Mouse (Mus musculus) intestine, embryonic 15.5 days (tissue): Measurements from ENCODE around the gene Vars. TPM values are rescaled to one million over a fixed set of nuclear protein-coding genes. Genes with fewer than 3 reads are reported as not detected.

Experiments
- ATAC-seq: fragments of 200-750 bp; cut with Nextera tagmentation; 2 replicates; pipeline ENCODE4 v1.8.0; 2017; ENCODE audit warnings: moderate TSS enrichment, moderate library complexity
- H3K27ac ChIP-seq: fragments of 300-500 bp; sonication (generic); 2 replicates; pipeline ENCODE4 v1.5.1; 2015; ENCODE audit warnings: mild to moderate bottlenecking, inconsistent platforms
- H3K27me3 ChIP-seq: fragments of 300-500 bp; sonication (generic); replicated peaks from 2 replicates; pipeline ENCODE4 v1.6.1; 2015; ENCODE audit warnings: inconsistent platforms
- H3K36me3 ChIP-seq: fragments of 300-500 bp; sonication (generic); 2 replicates; pipeline ENCODE4 v1.6.1; 2015; ENCODE audit warnings: inconsistent platforms
- H3K4me1 ChIP-seq: fragments of 300-500 bp; sonication (generic); replicated peaks from 2 replicates; pipeline ENCODE4 v1.6.1; 2015; ENCODE audit warnings: inconsistent platforms
- H3K4me2 ChIP-seq: fragments of 300-500 bp; sonication (generic); replicated peaks from 2 replicates; pipeline ENCODE4 v1.6.1; 2015; ENCODE audit warnings: mild to moderate bottlenecking, inconsistent platforms
- H3K4me3 ChIP-seq: fragments of 300-500 bp; sonication (generic); replicated peaks from 2 replicates; pipeline ENCODE4 v1.5.1; 2015; ENCODE audit warnings: inconsistent platforms
- H3K9ac ChIP-seq: fragments of 300-500 bp; sonication (generic); 2 replicates; pipeline ENCODE4 v1.6.1; 2015; ENCODE audit warnings: inconsistent platforms
- H3K9me3 ChIP-seq: fragments of 300-500 bp; sonication (generic); 2 replicates; pipeline ENCODE4 v1.6.1; 2016; ENCODE audit warnings: inconsistent platforms
- WGBS: fragments of 180-500 bp; shearing (Covaris S2); methylation state at CpG from one replicate; pipeline ENCODE4 v1.1.7; 2015; 5-methylcytosine and 5-hydroxymethylcytosine counted together
- polyA plus RNA-seq: library from polyadenylated mRNA; unstranded; fragments of >200 nt; fragmentation: Nextera tagmentation; extraction: Ambion mirVana; gene quantifications from 2 replicates; pipeline ENCODE4 v1.2.1, GENCODE M21; 2015

Vars gene
- polyA plus RNA-seq, 1 experiment from 2014 or later, result 117 TPM

GRCm38 (mm10) chr17:35048932-35049440, 48.2 kb downstream of the Vars start:
- Histone ChIP-seq H3K36me3 (peaks cover 10% of the 10 kb centered on the region), H3K27me3 (no peaks in the 10 kb centered on the region), H3K9ac (no peak overlapping the region), H3K4me3 (no peak overlapping the region), H3K27ac (peak overlapping the region; percentile 100), H3K9me3 (0 out of 2 replicates have a peak, but pooled peaks cover 2% of the 10 kb centered on the region), H3K4me2 (peak overlapping the region; percentile 99), H3K4me1 (peaks cover 40% of the 10 kb centered on the region)
- 63% methylated on average over 5 of the region's 5 CpGs for WGBS
- no peak for ATAC-seq

GRCm38 (mm10) chr17:35049561-35050016, 48.8 kb downstream of the Vars start, which contains the start of gene Clic1:
Clic1 (plus strand) TSS chr17:35049966.
- no peaks in the 10 kb centered on the region for H3K27me3 ChIP-seq
- peak; percentile 50 for ATAC-seq
- peaks cover 43% of the 10 kb centered on the region for H3K4me1 ChIP-seq
- H3K9ac ChIP-seq, result peak within 1 kb of the TSS; percentile 79
- peak within 1 kb of the TSS; percentile 100 for H3K27ac ChIP-seq
- peaks cover 14% of the 10 kb centered on the region for H3K36me3 ChIP-seq
- H3K4me2 ChIP-seq, result peak within 1 kb of the TSS; percentile 99
- H3K9me3 ChIP-seq, result 0 out of 2 replicates have a peak, but pooled peaks cover 4% of the 10 kb centered on the region
- WGBS, result under 1% methylated on average over 11 of the region's 11 CpGs
- peak within 1 kb of the TSS; percentile 61 for H3K4me3 ChIP-seq

- Histone ChIP-seq H3K9ac (peak overlapping the region; percentile 79), H3K27ac (peak overlapping the region; percentile 100), H3K4me3 (peak overlapping the region; percentile 61), H3K36me3 (peaks cover 18% of the 10 kb centered on the region), H3K4me1 (peaks cover 39% of the 10 kb centered on the region), H3K9me3 (0 out of 2 replicates have a peak, but pooled peaks cover 4% of the 10 kb centered on the region), H3K4me2 (peak overlapping the region; percentile 99), H3K27me3 (no peaks in the 10 kb centered on the region)
- WGBS, result under 1% methylated on average over 27 of the region's 27 CpGs
- peak; percentile 5 for ATAC-seq
Measured at GRCm38 (mm10) chr17:35050126-35050750, 49.5 kb downstream of the Vars start.

GRCm38 (mm10) chr17:35051156-35052086, 50.6 kb downstream of the Vars start:
- Histone ChIP-seq H3K36me3 (peaks cover 24% of the 10 kb centered on the region), H3K9me3 (0 out of 2 replicates have a peak, but pooled peaks cover 4% of the 10 kb centered on the region), H3K4me3 (peak overlapping the region; percentile 61), H3K4me2 (peak overlapping the region; percentile 99), H3K27me3 (no peaks in the 10 kb centered on the region), H3K9ac (peak overlapping the region; percentile 73), H3K27ac (peak overlapping the region; percentile 97), H3K4me1 (peaks cover 36% of the 10 kb centered on the region)
- under 1% methylated on average over 21 of the region's 21 CpGs for WGBS
- peak; percentile 59 for ATAC-seq

- H3K9me3 ChIP-seq, result 0 out of 2 replicates have a peak, but pooled peaks cover 4% of the 10 kb centered on the region
- peaks cover 24% of the 10 kb centered on the region for H3K36me3 ChIP-seq
- H3K4me3 ChIP-seq, result peak overlapping the region; percentile 61
- ATAC-seq, result no peak
- peaks cover 33% of the 10 kb centered on the region for H3K4me1 ChIP-seq
- H3K27ac ChIP-seq, result peak overlapping the region; percentile 97
- H3K9ac ChIP-seq, result peak overlapping the region; percentile 73
- no peaks in the 10 kb centered on the region for H3K27me3 ChIP-seq
- WGBS, result 73% methylated on average over 12 of the region's 12 CpGs
- peak overlapping the region; percentile 99 for H3K4me2 ChIP-seq
Measured at GRCm38 (mm10) chr17:35052271-35052798, 51.5 kb downstream of the Vars start.

- Histone ChIP-seq H3K9me3 (0 out of 2 replicates have a peak, but pooled peaks cover 4% of the 10 kb centered on the region), H3K9ac (0 out of 2 replicates have a peak overlapping the region, but pooled peaks have one; percentile 18), H3K4me1 (peaks cover 34% of the 10 kb centered on the region), H3K27me3 (no peaks in the 10 kb centered on the region), H3K4me2 (no peak overlapping the region), H3K27ac (no peak overlapping the region), H3K4me3 (no peak overlapping the region), H3K36me3 (peaks cover 26% of the 10 kb centered on the region)
- ATAC-seq, result no peak
- 88% methylated on average over 7 of the region's 7 CpGs for WGBS
Measured at GRCm38 (mm10) chr17:35055691-35056495, 55.1 kb downstream of the Vars start.

- 0 out of 2 replicates have a peak, but pooled peaks cover 4% of the 10 kb centered on the region for H3K9me3 ChIP-seq
- H3K4me2 ChIP-seq, result no peak overlapping the region
- H3K27me3 ChIP-seq, result no peaks in the 10 kb centered on the region
- H3K36me3 ChIP-seq, result peaks cover 31% of the 10 kb centered on the region
- WGBS, result 74% methylated on average over 3 of the region's 3 CpGs
- ATAC-seq, result no peak
- H3K27ac ChIP-seq, result no peak overlapping the region
- peaks cover 40% of the 10 kb centered on the region for H3K4me1 ChIP-seq
- no peak overlapping the region for H3K4me3 ChIP-seq
- no peak overlapping the region for H3K9ac ChIP-seq
Measured at GRCm38 (mm10) chr17:35057090-35057489, 56.3 kb downstream of the Vars start.

GRCm38 (mm10) chr17:35058316-35058715, 57.5 kb downstream of the Vars start:
- peak; percentile 1; the same call in 1 of the 2 replicates for ATAC-seq
- H3K4me3 ChIP-seq, result no peak overlapping the region

GRCm38 (mm10) chr17:35058911-35059892, 58.4 kb downstream of the Vars start, which contains the start of gene Ddah2:
Ddah2 (plus strand) TSS chr17:35059035.
- ATAC-seq, result peak; percentile 91
- Histone ChIP-seq H3K9me3 (0 out of 2 replicates have a peak, but pooled peaks cover under 1% of the 10 kb centered on the region), H3K27ac (peak within 1 kb of the TSS; percentile 93), H3K36me3 (peaks cover 19% of the 10 kb centered on the region), H3K4me3 (peak within 1 kb of the TSS; percentile 65), H3K4me1 (peaks cover 48% of the 10 kb centered on the region), H3K27me3 (no peaks in the 10 kb centered on the region), H3K9ac (peak within 1 kb of the TSS; percentile 71), H3K4me2 (peak within 1 kb of the TSS; percentile 79)
- under 1% methylated on average over 57 of the region's 57 CpGs for WGBS

More at GRCm38 (mm10) chr17:35058316-35058715, 57.5 kb downstream of the Vars start:
- peaks cover 25% of the 10 kb centered on the region for H3K36me3 ChIP-seq
- no peaks in the 10 kb centered on the region for H3K27me3 ChIP-seq
- 54% methylated on average over 9 of the region's 9 CpGs for WGBS
- peak overlapping the region; percentile 79 for H3K4me2 ChIP-seq
- H3K9ac ChIP-seq, result no peak overlapping the region
- peak overlapping the region; percentile 27; the same call in 1 of the 2 replicates for H3K27ac ChIP-seq
- H3K9me3 ChIP-seq, result 0 out of 2 replicates have a peak, but pooled peaks cover 4% of the 10 kb centered on the region
- H3K4me1 ChIP-seq, result peaks cover 42% of the 10 kb centered on the region

- H3K27ac ChIP-seq, result peak overlapping the region; percentile 93; the same call in 1 of the 2 replicates
Measured at GRCm38 (mm10) chr17:35060071-35060470, 59.3 kb downstream of the Vars start.

More at GRCm38 (mm10) chr17:35060071-35060470, 59.3 kb downstream of the Vars start:
- no peaks in the 10 kb centered on the region for H3K9me3 ChIP-seq
- 29% methylated on average over 14 of the region's 14 CpGs for WGBS
- H3K4me1 ChIP-seq, result peaks cover 57% of the 10 kb centered on the region
- ATAC-seq, result no peak
- H3K27me3 ChIP-seq, result no peaks in the 10 kb centered on the region
- H3K4me2 ChIP-seq, result peak overlapping the region; percentile 79
- peak overlapping the region; percentile 65 for H3K4me3 ChIP-seq
- H3K9ac ChIP-seq, result peak overlapping the region; percentile 71
- H3K36me3 ChIP-seq, result peaks cover 14% of the 10 kb centered on the region
